Mouse (Mus musculus) midbrain, embryonic 15.5 days (tissue): ENCODE results near the gene Pacs1. TPM values are rescaled to one million over a fixed set of nuclear protein-coding genes. Genes with fewer than 3 reads are reported as not detected.

Experiments used
- ATAC-seq: fragments of 200-750 bp; cut with Nextera tagmentation; replicated peaks from 2 replicates; pipeline ENCODE4 v1.8.0; 2017; ENCODE audit warnings: moderate TSS enrichment
- H3K27ac ChIP-seq: fragments of 300-500 bp; sonication (generic); 2 replicates; pipeline ENCODE4 v1.5.1; 2015; ENCODE audit warnings: mild to moderate bottlenecking, inconsistent platforms
- H3K27me3 ChIP-seq: fragments of 300-500 bp; sonication (generic); replicated peaks from 2 replicates; pipeline ENCODE4 v1.6.1; 2015; ENCODE audit warnings: inconsistent platforms
- H3K36me3 ChIP-seq: fragments of 300-500 bp; sonication (generic); replicated peaks from 2 replicates; pipeline ENCODE4 v1.6.1; 2015; ENCODE audit warnings: inconsistent platforms
- H3K4me1 ChIP-seq: fragments of 300-500 bp; sonication (generic); 2 replicates; pipeline ENCODE4 v1.6.1; 2015; ENCODE audit warnings: inconsistent platforms
- H3K4me2 ChIP-seq: fragments of 300-500 bp; sonication (generic); 2 replicates; pipeline ENCODE4 v1.6.1; 2015; ENCODE audit warnings: inconsistent platforms, mild to moderate bottlenecking, moderate library complexity
- H3K4me3 ChIP-seq: fragments of 300-500 bp; sonication (generic); 2 replicates; pipeline ENCODE4 v1.5.1; 2015; ENCODE audit warnings: mild to moderate bottlenecking, inconsistent platforms
- H3K9ac ChIP-seq: fragments of 300-500 bp; sonication (generic); 2 replicates; pipeline ENCODE4 v1.6.1; 2015; ENCODE audit warnings: mild to moderate bottlenecking, inconsistent platforms
- H3K9me3 ChIP-seq: fragments of 300-500 bp; sonication (generic); 2 replicates; pipeline ENCODE4 v1.6.1; 2016; ENCODE audit warnings: inconsistent platforms
- WGBS: fragments of 180-500 bp; shearing (Covaris S2); methylation state at CpG from one replicate; pipeline ENCODE4 v1.1.7; 2015; ENCODE audit warnings: mixed read lengths; 5-methylcytosine and 5-hydroxymethylcytosine counted together
- polyA plus RNA-seq: library from polyadenylated mRNA; unstranded; fragments of >200 nt; fragmentation: Nextera tagmentation; extraction: Ambion mirVana; gene quantifications from 2 replicates; pipeline ENCODE4 v1.2.1, GENCODE M21; 2015

The Pacs1 gene
- polyA plus RNA-seq, 1 experiment from 2014 or later, result 55.7 TPM

DNA sequence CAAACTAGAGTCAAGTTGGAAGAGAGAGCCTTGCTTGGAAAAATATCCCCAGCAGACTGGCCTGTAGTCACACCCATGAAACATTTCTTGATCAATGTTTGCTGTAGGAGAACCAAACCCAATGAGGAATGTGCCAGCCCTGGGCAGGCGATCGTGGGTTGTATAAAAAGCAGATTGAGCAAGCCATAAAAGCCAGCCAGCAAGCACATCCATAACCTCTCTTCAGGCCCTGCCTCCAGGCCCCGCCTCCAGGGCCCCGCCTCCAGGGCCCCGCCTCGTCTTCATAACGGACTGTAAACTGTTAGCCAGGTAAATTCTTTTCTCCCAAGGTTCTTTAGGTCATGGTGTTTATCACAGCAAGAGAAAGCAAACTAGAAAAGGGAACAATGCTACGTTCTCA, 5.5 kb upstream of the Pacs1 start:
- no peak overlapping the region for H3K4me2 ChIP-seq
- ATAC-seq, result no peak
- no peak overlapping the region for H3K4me3 ChIP-seq
- no peak overlapping the region for H3K9ac ChIP-seq
- H3K27me3 ChIP-seq, result no peaks in the 10 kb centered on the region
- peaks cover 54% of the 10 kb centered on the region for H3K36me3 ChIP-seq
- H3K27ac ChIP-seq, result no peak overlapping the region
- peaks cover 7% of the 10 kb centered on the region; the same call in 1 of the 2 replicates for H3K4me1 ChIP-seq
- WGBS, result 89% methylated on average over 8 of the region's 8 CpGs
- no peaks in the 10 kb centered on the region for H3K9me3 ChIP-seq

DNA sequence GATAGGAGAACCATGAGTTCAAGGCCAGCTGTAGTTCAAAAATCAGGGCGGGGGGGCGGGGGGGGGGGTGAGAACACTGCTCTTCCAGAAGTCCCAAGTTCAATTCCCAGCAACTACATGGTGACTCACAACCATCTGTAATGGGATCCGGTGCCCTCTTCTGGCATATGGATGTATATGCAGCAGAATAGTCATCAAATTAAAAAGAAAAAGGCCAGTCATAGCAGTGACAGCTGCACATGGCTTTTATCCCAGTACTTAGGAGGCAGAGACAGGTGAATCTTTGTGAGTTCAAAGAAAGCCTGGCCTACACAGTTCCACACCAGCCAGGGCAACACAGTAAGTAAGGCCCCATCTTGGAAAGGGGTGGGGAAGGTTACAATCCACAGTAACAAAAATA, 4.2 kb upstream of the Pacs1 start:
- Histone ChIP-seq H3K9me3 (no peaks in the 10 kb centered on the region), H3K4me3 (no peak overlapping the region), H3K4me1 (peaks cover 7% of the 10 kb centered on the region; the same call in 1 of the 2 replicates), H3K27ac (no peak overlapping the region), H3K9ac (no peak overlapping the region), H3K4me2 (no peak overlapping the region), H3K27me3 (no peaks in the 10 kb centered on the region), H3K36me3 (peaks cover 43% of the 10 kb centered on the region)
- ATAC-seq, result no peak
- WGBS, result 92% methylated on average over 3 of the region's 3 CpGs

GRCm38 (mm10) chr19:5276531-5276930, 3.6 kb upstream of the Pacs1 start:
- Histone ChIP-seq H3K4me1 (peaks cover 13% of the 10 kb centered on the region), H3K9ac (no peak overlapping the region), H3K4me3 (no peak overlapping the region), H3K27me3 (no peaks in the 10 kb centered on the region), H3K36me3 (peaks cover 38% of the 10 kb centered on the region), H3K4me2 (no peak overlapping the region), H3K9me3 (no peaks in the 10 kb centered on the region), H3K27ac (no peak overlapping the region)
- ATAC-seq, result no peak
- 86% methylated on average over 2 of the region's 2 CpGs for WGBS

GRCm38 (mm10) chr19:5275736-5276135, 2.8 kb upstream of the Pacs1 start:
- H3K36me3 ChIP-seq, result peaks cover 38% of the 10 kb centered on the region
- no peaks in the 10 kb centered on the region for H3K9me3 ChIP-seq
- H3K27me3 ChIP-seq, result no peaks in the 10 kb centered on the region
- WGBS, result 93% methylated on average over 5 of the region's 5 CpGs
- H3K27ac ChIP-seq, result no peak overlapping the region
- no peak overlapping the region for H3K4me2 ChIP-seq
- no peak overlapping the region for H3K9ac ChIP-seq
- no peak for ATAC-seq
- H3K4me3 ChIP-seq, result no peak overlapping the region
- H3K4me1 ChIP-seq, result peaks cover 20% of the 10 kb centered on the region

GRCm38 (mm10) chr19:5274641-5275040, 1.7 kb upstream of the Pacs1 start:
- Histone ChIP-seq H3K27me3 (no peaks in the 10 kb centered on the region), H3K9me3 (no peaks in the 10 kb centered on the region), H3K4me1 (peaks cover 30% of the 10 kb centered on the region), H3K9ac (no peak overlapping the region), H3K36me3 (peaks cover 34% of the 10 kb centered on the region), H3K27ac (peak overlapping the region; percentile 93; the same call in 1 of the 2 replicates), H3K4me2 (no peak overlapping the region), H3K4me3 (no peak overlapping the region)
- WGBS, result 93% methylated on average over 12 of the region's 13 CpGs
- ATAC-seq, result no peak

- H3K4me2 ChIP-seq, result no peak overlapping the region; the same call in 1 of the 2 replicates
- no peak overlapping the region for H3K9ac ChIP-seq
- 74% methylated on average over 4 of the region's 4 CpGs for WGBS
- H3K9me3 ChIP-seq, result no peaks in the 10 kb centered on the region
- no peaks in the 10 kb centered on the region for H3K27me3 ChIP-seq
- peak overlapping the region; percentile 93 for H3K27ac ChIP-seq
- peaks cover 27% of the 10 kb centered on the region for H3K36me3 ChIP-seq
- H3K4me3 ChIP-seq, result peak overlapping the region; percentile 83; the same call in 1 of the 2 replicates
- ATAC-seq, result no peak
- H3K4me1 ChIP-seq, result peaks cover 35% of the 10 kb centered on the region
Observed at GRCm38 (mm10) chr19:5273916-5274315, 997 bp upstream of the Pacs1 start.

DNA sequence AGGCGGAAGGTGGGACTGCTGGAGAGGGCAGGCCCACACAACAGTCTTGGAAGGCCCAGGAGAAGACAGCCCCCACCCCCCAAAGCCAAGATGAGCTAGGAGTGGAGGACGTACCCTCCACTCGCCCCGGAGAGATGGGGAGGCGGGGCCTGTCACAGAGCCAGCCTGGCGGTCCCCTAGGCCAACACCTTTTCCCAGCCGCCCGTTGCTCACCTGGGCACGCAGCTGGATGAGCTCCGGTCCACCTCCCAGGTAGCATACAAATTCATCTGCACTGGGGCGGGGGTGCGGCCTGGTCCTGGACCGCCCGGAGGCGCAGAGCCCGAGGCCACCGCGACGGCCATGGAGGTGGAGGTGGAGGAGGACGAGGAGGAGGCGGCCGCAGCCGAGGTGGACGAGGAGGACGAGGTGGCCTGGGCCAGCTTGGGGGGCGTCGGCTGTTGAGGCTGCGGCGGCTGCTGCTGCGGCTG, 558 bp downstream of the Pacs1 start:
- WGBS, result under 1% methylated on average over 29 of the region's 30 CpGs
- Histone ChIP-seq H3K9me3 (no peaks in the 10 kb centered on the region), H3K27ac (peak overlapping the region; percentile 93), H3K4me1 (peaks cover 40% of the 10 kb centered on the region), H3K27me3 (no peaks in the 10 kb centered on the region), H3K36me3 (peaks cover 18% of the 10 kb centered on the region), H3K4me3 (peak overlapping the region; percentile 83), H3K9ac (peak overlapping the region; percentile 86), H3K4me2 (peak overlapping the region; percentile 73)
- ATAC-seq, result peak; percentile 70

GRCm38 (mm10) chr19:5271430-5271829, 1.5 kb downstream of the Pacs1 start:
- Histone ChIP-seq H3K4me3 (peak overlapping the region; percentile 83), H3K9me3 (no peaks in the 10 kb centered on the region), H3K27me3 (no peaks in the 10 kb centered on the region), H3K4me2 (peak overlapping the region; percentile 73), H3K9ac (peak overlapping the region; percentile 86), H3K4me1 (peaks cover 40% of the 10 kb centered on the region), H3K36me3 (peaks cover 15% of the 10 kb centered on the region), H3K27ac (no peak overlapping the region)
- WGBS, result 42% methylated on average over 1 of the region's 1 CpGs
- no peak for ATAC-seq

DNA sequence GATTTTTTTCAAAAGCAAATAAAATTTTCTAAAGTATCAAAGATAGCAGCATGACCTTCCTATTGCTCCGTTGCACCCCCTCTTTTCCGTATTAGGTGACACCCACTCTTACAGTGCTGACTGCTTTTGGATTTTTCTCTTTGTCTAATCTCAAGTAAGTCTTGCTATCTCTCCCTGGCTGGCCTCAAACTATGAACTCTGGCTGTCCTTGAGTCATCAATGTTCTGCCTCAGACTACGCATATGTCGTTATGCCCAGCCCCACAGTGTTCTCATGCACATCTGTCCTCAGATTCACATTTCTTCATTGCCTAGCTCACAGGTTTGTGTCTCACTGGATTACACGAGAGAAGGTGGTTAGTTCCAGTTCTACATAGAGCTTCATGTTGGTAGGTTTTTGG, 3.5 kb downstream of the Pacs1 start:
- no peak for ATAC-seq
- H3K9ac ChIP-seq, result no peak overlapping the region

DNA sequence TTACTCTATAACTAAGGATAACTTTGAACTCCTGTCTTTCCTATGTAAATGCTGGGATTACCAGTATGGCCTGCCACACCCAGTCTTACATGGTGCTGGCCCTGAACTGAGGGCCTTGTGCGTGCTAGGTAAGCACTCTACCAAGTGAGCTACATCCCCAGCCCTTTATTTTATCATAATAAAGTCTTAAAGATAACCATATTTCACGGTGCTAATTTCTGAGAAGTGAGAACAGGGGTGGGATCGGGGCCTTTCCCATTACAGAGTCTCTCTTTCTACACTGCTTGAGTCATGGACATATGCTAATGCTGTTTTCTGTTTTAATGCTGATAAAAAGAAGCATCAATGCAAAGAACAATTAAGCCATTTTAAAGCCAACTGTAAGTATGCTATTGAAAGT, 4.0 kb downstream of the Pacs1 start:
- no peak for ATAC-seq
- H3K4me1 ChIP-seq, result peaks cover 37% of the 10 kb centered on the region
- H3K27me3 ChIP-seq, result no peaks in the 10 kb centered on the region
- H3K9me3 ChIP-seq, result no peaks in the 10 kb centered on the region
- H3K27ac ChIP-seq, result no peak overlapping the region
- no peaks in the 10 kb centered on the region for H3K36me3 ChIP-seq
- WGBS, result 90% methylated on average over 3 of the region's 3 CpGs
- no peak overlapping the region for H3K9ac ChIP-seq
- no peak overlapping the region for H3K4me2 ChIP-seq
- H3K4me3 ChIP-seq, result no peak overlapping the region

More for the DNA sequence above, 3.5 kb downstream of the Pacs1 start:
- 89% methylated on average over 5 of the region's 5 CpGs for WGBS
- Histone ChIP-seq H3K27ac (no peak overlapping the region), H3K4me2 (no peak overlapping the region), H3K27me3 (no peaks in the 10 kb centered on the region), H3K9me3 (no peaks in the 10 kb centered on the region), H3K4me1 (peaks cover 40% of the 10 kb centered on the region), H3K36me3 (peaks cover 4% of the 10 kb centered on the region), H3K4me3 (no peak overlapping the region)

DNA sequence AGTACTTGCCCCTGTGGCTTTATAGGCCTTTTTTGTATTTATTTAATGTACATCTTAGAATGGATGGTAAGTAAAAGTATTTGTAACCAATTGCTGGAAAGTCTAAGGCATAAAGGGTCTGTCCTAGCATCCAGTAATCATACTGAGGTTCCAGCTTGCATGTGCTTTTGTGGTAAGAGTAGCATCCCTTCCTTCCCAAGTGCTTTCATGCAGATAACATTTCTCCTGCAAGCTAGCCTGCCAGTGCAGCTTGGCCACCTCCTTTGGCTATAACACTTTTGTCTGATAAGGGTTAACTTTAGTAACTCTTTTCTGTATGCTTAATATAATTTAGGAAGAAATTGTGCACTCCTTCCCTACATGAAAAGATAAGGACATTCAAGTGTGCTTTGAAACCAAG, 4.9 kb downstream of the Pacs1 start:
- Histone ChIP-seq H3K4me3 (no peak overlapping the region), H3K4me2 (no peak overlapping the region), H3K27me3 (no peaks in the 10 kb centered on the region), H3K9ac (no peak overlapping the region), H3K36me3 (no peaks in the 10 kb centered on the region), H3K9me3 (no peaks in the 10 kb centered on the region), H3K27ac (no peak overlapping the region), H3K4me1 (peaks cover 33% of the 10 kb centered on the region)
- no peak for ATAC-seq

- Histone ChIP-seq H3K36me3 (no peaks in the 10 kb centered on the region), H3K9me3 (no peaks in the 10 kb centered on the region), H3K27me3 (no peaks in the 10 kb centered on the region), H3K4me1 (peaks cover 32% of the 10 kb centered on the region), H3K4me3 (no peak overlapping the region), H3K27ac (no peak overlapping the region), H3K4me2 (no peak overlapping the region), H3K9ac (no peak overlapping the region)
- WGBS, result 96% methylated on average over 5 of the region's 5 CpGs
- ATAC-seq, result no peak
Observed at GRCm38 (mm10) chr19:5267015-5267414, 5.9 kb downstream of the Pacs1 start.

- H3K27me3 ChIP-seq, result no peaks in the 10 kb centered on the region
- H3K4me3 ChIP-seq, result no peak overlapping the region
- ATAC-seq, result no peak
- 57% methylated on average over 3 of the region's 3 CpGs for WGBS
- no peak overlapping the region for H3K9ac ChIP-seq
- no peak overlapping the region for H3K27ac ChIP-seq
- no peaks in the 10 kb centered on the region for H3K9me3 ChIP-seq
- no peaks in the 10 kb centered on the region for H3K36me3 ChIP-seq
- H3K4me1 ChIP-seq, result no peaks in the 10 kb centered on the region
- H3K4me2 ChIP-seq, result no peak overlapping the region
Observed at GRCm38 (mm10) chr19:5257140-5257539, 15.8 kb downstream of the Pacs1 start.
